Mouse (Mus musculus): ENCODE results near the gene Gm13271. TPM values are rescaled to one million over a fixed set of nuclear protein-coding genes. Genes with fewer than 3 reads are reported as not detected.
"Not testable (repeated sequence)": the region's sequence is repeated elsewhere in the genome, so short reads cannot be mapped to it uniquely, and the experiment has no call there.

Gm13271 gene
- polyA plus RNA-seq, 1 experiment from 2014 or later, result not detected

DNA sequence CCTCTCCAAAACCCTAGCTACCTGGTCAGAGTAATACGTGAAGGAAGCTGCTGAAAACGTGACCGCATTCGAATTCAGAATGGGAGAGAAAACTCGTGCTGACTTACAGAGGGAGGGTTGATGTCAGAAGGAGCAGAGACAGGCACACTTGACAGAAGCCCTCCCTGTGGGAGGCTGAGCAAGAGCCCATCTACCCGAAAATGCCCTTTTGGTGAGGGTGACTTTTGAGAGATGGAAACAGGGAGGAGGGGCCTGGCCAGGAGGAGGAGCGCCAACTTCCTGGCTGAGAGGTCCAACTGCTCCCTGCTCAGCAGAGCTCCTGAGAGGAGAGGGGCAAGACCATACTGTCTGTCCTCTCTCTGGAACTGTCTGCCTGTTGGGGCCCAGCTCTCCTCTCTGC is 44.7 kb downstream of the Gm13271 start, which contains the start of gene Gm13285:
Gene Gm13285, plus strand, starts transcription at position 301 of the 400 bp plus-strand sequence.
- ATAC-seq (ENCODE audit: low FRiP score), result not testable (repeated sequence)
- WGBS, result 7% methylated on average over 3 of the region's 7 CpGs

DNA sequence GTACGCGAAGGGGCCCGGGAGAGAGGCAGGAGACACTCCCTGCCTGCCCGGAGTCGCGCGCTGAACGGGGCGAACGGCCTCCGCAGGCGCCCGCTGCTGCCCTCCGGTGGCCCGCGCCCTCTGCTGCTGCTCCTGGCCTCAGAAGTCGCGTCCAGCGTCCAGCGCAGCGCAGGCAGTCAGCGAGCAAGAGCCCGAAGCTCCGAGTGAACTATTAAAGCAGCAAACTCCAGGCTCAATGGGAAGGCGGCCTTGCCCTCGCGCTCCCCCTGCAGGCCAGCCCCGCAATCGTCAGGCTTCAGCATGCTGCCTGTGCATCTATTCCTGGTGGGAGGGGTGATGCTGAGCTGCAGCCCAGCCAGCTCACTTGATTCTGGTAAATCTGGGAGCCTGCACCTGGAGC is 48.3 kb downstream of the Gm13271 start, which contains the start of gene Gm13287:
Gene Gm13287, plus strand, starts transcription at position 301 of the 400 bp plus-strand sequence.
- ATAC-seq (ENCODE audit: low FRiP score), result not testable (repeated sequence)
- no CpG with 5 or more reads among the region's 29 CpGs for WGBS

More for the DNA sequence above, 44.7 kb downstream of the Gm13271 start, which contains the start of gene Gm13285:
- H3K27ac ChIP-seq (ENCODE audit: low read depth, low read length); DNase-seq (ENCODE audit: low spot score, missing footprints); H3K4me1 ChIP-seq (ENCODE audit: control insufficient read depth, insufficient read depth, low read length); H3K9me3 ChIP-seq (ENCODE audit: control insufficient read depth, low read length); H3K4me3 ChIP-seq (ENCODE audit: low read depth, low read length); H3K27me3 ChIP-seq (ENCODE audit: control insufficient read depth, insufficient read depth, low read length); H3K9ac ChIP-seq (ENCODE audit: low read length); H3K36me3 ChIP-seq (ENCODE audit: control insufficient read depth, insufficient read depth, low read length); H3K4me2 ChIP-seq: not testable (repeated sequence)

More for the DNA sequence above, 48.3 kb downstream of the Gm13271 start, which contains the start of gene Gm13287:
- not testable (repeated sequence) for H3K9me3 ChIP-seq (ENCODE audit: control insufficient read depth, low read length); H3K4me3 ChIP-seq (ENCODE audit: low read depth, low read length); H3K9ac ChIP-seq (ENCODE audit: low read length); H3K27me3 ChIP-seq (ENCODE audit: control insufficient read depth, insufficient read depth, low read length); H3K4me1 ChIP-seq (ENCODE audit: control insufficient read depth, insufficient read depth, low read length); H3K27ac ChIP-seq (ENCODE audit: low read depth, low read length); DNase-seq (ENCODE audit: low spot score, missing footprints); H3K36me3 ChIP-seq (ENCODE audit: control insufficient read depth, insufficient read depth, low read length); H3K4me2 ChIP-seq

Other genes starting within 250 kb of the Gm13271 start
- gene Ifnb1, start 232.1 kb upstream of the Gm13271 start, polyA plus RNA-seq (2014; fragmentation: Nextera tagmentation; extraction: Ambion mirVana), result not detected in 2 replicates
- not detected in 2 replicates for gene Ifna15, start 196.6 kb upstream of the Gm13271 start, polyA plus RNA-seq (2014; fragmentation: Nextera tagmentation; extraction: Ambion mirVana)
- not detected in 2 replicates for gene Ifna14, start 183.1 kb upstream of the Gm13271 start, polyA plus RNA-seq (2014; fragmentation: Nextera tagmentation; extraction: Ambion mirVana)
- gene Ifna9, start 162.5 kb upstream of the Gm13271 start, polyA plus RNA-seq (2014; fragmentation: Nextera tagmentation; extraction: Ambion mirVana), result not detected in 2 replicates
- gene Ifna12, start 151.5 kb upstream of the Gm13271 start, polyA plus RNA-seq (2014; fragmentation: Nextera tagmentation; extraction: Ambion mirVana), result not detected in 2 replicates
- not detected in 2 replicates for gene C87499, start 120.5 kb upstream of the Gm13271 start, polyA plus RNA-seq (2014; fragmentation: Nextera tagmentation; extraction: Ambion mirVana)
- gene Ifna13, start 110.4 kb upstream of the Gm13271 start, polyA plus RNA-seq (2014; fragmentation: Nextera tagmentation; extraction: Ambion mirVana), result not detected in 2 replicates
- not detected in 2 replicates for gene Ifna16, start 77.9 kb upstream of the Gm13271 start, polyA plus RNA-seq (2014; fragmentation: Nextera tagmentation; extraction: Ambion mirVana)
- not detected in 2 replicates for gene Ifna2, start 71.0 kb upstream of the Gm13271 start, polyA plus RNA-seq (2014; fragmentation: Nextera tagmentation; extraction: Ambion mirVana)
- not detected in 2 replicates for gene Ifnab, start 63.5 kb upstream of the Gm13271 start, polyA plus RNA-seq (2014; fragmentation: Nextera tagmentation; extraction: Ambion mirVana)
- 1.4 and 1.6 TPM in 2 replicates for gene Gm26566, start 33.1 kb upstream of the Gm13271 start, polyA plus RNA-seq (2014; fragmentation: Nextera tagmentation; extraction: Ambion mirVana)
- 153 and 169 TPM in 2 replicates for gene Klhl9, start 32.4 kb upstream of the Gm13271 start, polyA plus RNA-seq (2014; fragmentation: Nextera tagmentation; extraction: Ambion mirVana)
- gene Gm13283, start 5.3 kb downstream of the Gm13271 start, polyA plus RNA-seq (2014; fragmentation: Nextera tagmentation; extraction: Ambion mirVana), result 0.15 TPM in 1 of 2 replicates, not detected in the other
- gene Gm13290, start 19.0 kb downstream of the Gm13271 start, polyA plus RNA-seq (2014; fragmentation: Nextera tagmentation; extraction: Ambion mirVana), result not detected in 2 replicates
- gene Gm13289, start 22.1 kb downstream of the Gm13271 start, polyA plus RNA-seq (2014; fragmentation: Nextera tagmentation; extraction: Ambion mirVana), result not detected in 2 replicates
- not detected in 2 replicates for gene Gm13272, start 25.0 kb downstream of the Gm13271 start, polyA plus RNA-seq (2014; fragmentation: Nextera tagmentation; extraction: Ambion mirVana)
- not detected in 2 replicates for gene Ifnz, start 27.3 kb downstream of the Gm13271 start, polyA plus RNA-seq (2014; fragmentation: Nextera tagmentation; extraction: Ambion mirVana)
- gene Gm13276, start 30.8 kb downstream of the Gm13271 start, polyA plus RNA-seq (2014; fragmentation: Nextera tagmentation; extraction: Ambion mirVana), result not detected in 2 replicates
- gene Gm13277, start 33.8 kb downstream of the Gm13271 start, polyA plus RNA-seq (2014; fragmentation: Nextera tagmentation; extraction: Ambion mirVana), result not detected in 2 replicates
- not detected in 2 replicates for gene Gm13278, start 36.7 kb downstream of the Gm13271 start, polyA plus RNA-seq (2014; fragmentation: Nextera tagmentation; extraction: Ambion mirVana)
- gene Gm13275, start 39.6 kb downstream of the Gm13271 start, polyA plus RNA-seq (2014; fragmentation: Nextera tagmentation; extraction: Ambion mirVana), result not detected in 2 replicates
- not detected in 2 replicates for gene Gm13279, start 42.5 kb downstream of the Gm13271 start, polyA plus RNA-seq (2014; fragmentation: Nextera tagmentation; extraction: Ambion mirVana)
- gene Gm13285, start 44.8 kb downstream of the Gm13271 start, polyA plus RNA-seq (2014; fragmentation: Nextera tagmentation; extraction: Ambion mirVana), result 0.29 and 0.61 TPM in 2 replicates
- gene Gm13287, start 48.4 kb downstream of the Gm13271 start, polyA plus RNA-seq (2014; fragmentation: Nextera tagmentation; extraction: Ambion mirVana), result not detected in 2 replicates
- gene Gm13288, start 50.7 kb downstream of the Gm13271 start, polyA plus RNA-seq (2014; fragmentation: Nextera tagmentation; extraction: Ambion mirVana), result 0.12 TPM in 1 of 2 replicates, not detected in the other
- not detected in 2 replicates for gene Ifna7, start 61.4 kb downstream of the Gm13271 start, polyA plus RNA-seq (2014; fragmentation: Nextera tagmentation; extraction: Ambion mirVana)
- gene Ifna11, start 65.1 kb downstream of the Gm13271 start, polyA plus RNA-seq (2014; fragmentation: Nextera tagmentation; extraction: Ambion mirVana), result not detected in 2 replicates
- not detected in 2 replicates for gene Ifna6, start 72.5 kb downstream of the Gm13271 start, polyA plus RNA-seq (2014; fragmentation: Nextera tagmentation; extraction: Ambion mirVana)
- gene Ifna5, start 80.7 kb downstream of the Gm13271 start, polyA plus RNA-seq (2014; fragmentation: Nextera tagmentation; extraction: Ambion mirVana), result not detected in 2 replicates
- gene Ifna4, start 87.0 kb downstream of the Gm13271 start, polyA plus RNA-seq (2014; fragmentation: Nextera tagmentation; extraction: Ambion mirVana), result not detected in 2 replicates
- not detected in 2 replicates for gene Ifna1, start 95.2 kb downstream of the Gm13271 start, polyA plus RNA-seq (2014; fragmentation: Nextera tagmentation; extraction: Ambion mirVana)
- not detected in 2 replicates for gene Ifne, start 125.3 kb downstream of the Gm13271 start, polyA plus RNA-seq (2014; fragmentation: Nextera tagmentation; extraction: Ambion mirVana)